In the genomic region with DNA sequence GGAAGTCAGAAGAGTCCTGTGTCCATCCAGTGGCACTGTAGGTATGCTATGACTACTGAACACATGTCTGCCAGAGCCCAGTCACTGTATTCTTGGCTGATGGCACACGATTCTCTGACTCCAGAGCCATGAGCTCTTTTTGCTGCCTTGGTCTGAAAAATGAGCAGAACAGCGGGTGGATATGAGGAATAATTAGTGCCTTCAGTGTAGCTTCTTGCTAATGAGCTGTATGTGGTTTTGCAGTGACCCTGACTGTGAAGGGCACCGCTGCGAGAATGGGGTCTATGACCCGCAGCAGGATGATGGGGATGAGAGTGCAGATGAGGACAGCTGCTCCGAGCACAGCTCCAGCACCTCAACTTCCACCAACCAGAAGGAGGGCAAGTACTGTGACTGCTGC, we compare ENCODE assay signal across 15 mouse cellular contexts.
"Had no signal": no experiment of that assay in that cellular context is flagged by ENCODE, and none has a peak within 500 bp of the region (broad histone marks: within the 10 kb centered on the region; RNA-seq: fewer than 3 reads in every experiment).

No protein-coding gene starts in this region.

- H3K4me1 ChIP-seq: liver, embryonic 15.5 days; lung, embryonic 15.5 days; midbrain, embryonic 13.5 days; midbrain, embryonic 15.5 days; neural tube, embryonic 12.5 days had no signal

- H3K27ac ChIP-seq: liver, embryonic 15.5 days; lung, embryonic 15.5 days; macrophage; midbrain, embryonic 13.5 days; midbrain, embryonic 15.5 days; neural tube, embryonic 12.5 days had no signal

- DNase-seq: liver, postnatal 0 days; lung, adult 2 months; lung, postnatal 14 days; lung, postnatal 36 days; right cerebral cortex, postnatal 14 days; thymus, adult 18-20 months; thymus, postnatal 14 days; thymus, postnatal 36 days had no signal

- H3K27me3 ChIP-seq: liver, embryonic 15.5 days; lung, embryonic 15.5 days; megakaryocyte, embryonic 14.5 days; midbrain, embryonic 13.5 days; midbrain, embryonic 15.5 days; neural tube, embryonic 12.5 days had no signal

- H3K4me3 ChIP-seq: liver, embryonic 15.5 days; lung, embryonic 15.5 days; megakaryocyte, embryonic 14.5 days; midbrain, embryonic 13.5 days; midbrain, embryonic 15.5 days; neural tube, embryonic 12.5 days had no signal
